Mouse (Mus musculus) left cerebral cortex, postnatal 14 days (tissue): ENCODE measurements around the gene Dgcr8. TPM values are rescaled to one million over a fixed set of nuclear protein-coding genes. Genes with fewer than 3 reads are reported as not detected.
A peak's percentile ranks its signal among the peaks of the same experiment; 100 is the strongest.
"Not testable (repeated sequence)": the region's sequence is repeated elsewhere in the genome, so short reads cannot be mapped to it uniquely, and the experiment has no call there.

Source experiments
- DNase-seq, 2 experiments: peaks; one replicate each; pipeline ENCODE4 v3.0.0; 2021 to 2022; ENCODE audit warnings: low spot score in 2 of 2, mixed read lengths in 1 of 2
- intact Hi-C: fragments of 180-260 bp; cut with DNase I; formaldehyde crosslinking; loops from one replicate; pipeline ENCODE4 v1.15.1; 2025
- long read RNA-seq, 2 experiments: library from polyadenylated mRNA; stranded (forward); transcript quantifications; one replicate each; pipeline ENCODE4 v2.0.0; 2021
- total RNA-seq, 2 experiments: library from RNA; stranded (reverse); gene quantifications; 2 replicates each; pipeline ENCODE4 v1.2.3; 2021

Gene Dgcr8
- 10 to 100 TPM; 38.2 to 44.9 TPM for total RNA-seq
- long read RNA-seq, experiment 1, full-length matches to known transcripts: 14 of 29 reads
- long read RNA-seq, experiment 1, partial matches to known transcripts: 9 of 29 reads
- long read RNA-seq, experiment 1, other reads (novel, unspliced or antisense): 6 of 29 reads
- long read RNA-seq, experiment 2, full-length matches to known transcripts: 15 of 25 reads
- long read RNA-seq, experiment 2, partial matches to known transcripts: 8 of 25 reads
- long read RNA-seq, experiment 2, other reads (novel, unspliced or antisense): 2 of 25 reads

DNA sequence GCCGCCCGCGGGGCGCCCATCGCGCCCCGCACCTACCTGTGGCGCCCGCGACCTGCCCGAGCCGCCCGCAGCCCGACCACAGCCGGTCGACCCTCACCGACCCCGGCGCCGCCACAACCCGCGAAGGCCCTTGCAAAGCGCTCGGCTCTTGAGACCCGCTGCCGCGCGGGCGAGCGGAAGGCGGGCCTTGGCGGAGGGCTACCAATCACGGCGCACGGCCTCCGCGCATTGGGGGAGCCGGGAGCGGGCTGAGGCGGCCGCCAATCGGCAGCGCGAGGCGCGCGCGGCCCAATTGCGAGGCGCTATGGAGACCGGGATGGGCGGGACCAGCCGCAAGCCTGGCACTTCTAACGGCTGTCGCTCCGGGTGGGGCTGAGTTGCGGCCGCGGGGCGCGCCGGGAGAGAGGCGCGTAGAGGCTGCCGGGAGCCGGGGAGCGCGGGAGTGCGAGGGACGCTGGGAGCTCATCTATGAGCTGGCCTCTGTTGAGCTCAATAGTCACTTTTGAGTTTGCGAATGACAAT, at the start of gene Dgcr8:
Gene Dgcr8, minus strand, starts transcription at position 180 of the 522 bp plus-strand sequence.
- intact Hi-C loops: loop anchor here (5.0 kb wide), 1 partner anchor 37 kb away; no protein-coding TSS in a partner anchor
- DNase-seq: peak; percentile 98 to 99

DNA sequence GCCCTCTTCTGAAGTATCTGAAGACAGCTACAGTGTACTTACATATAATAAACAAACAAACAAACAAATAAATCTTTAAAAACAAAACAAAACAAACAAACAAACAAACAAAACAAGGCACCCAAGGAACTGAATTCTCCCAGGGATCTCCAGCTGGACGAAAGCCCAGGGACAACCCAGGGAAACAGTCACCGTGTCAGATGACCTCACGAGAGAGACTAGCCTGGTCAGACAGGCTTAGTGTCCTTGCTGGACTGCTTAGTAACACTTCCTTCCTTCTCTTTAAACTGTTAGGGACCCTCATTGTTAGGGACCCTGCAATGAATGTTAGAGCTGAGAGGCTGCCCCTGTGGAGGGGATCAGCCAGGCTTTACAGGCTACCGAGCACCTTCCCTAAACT, 48.2 kb upstream of the Dgcr8 start:
- DNase-seq: no peak
- intact Hi-C loops: no loop called here

DNA sequence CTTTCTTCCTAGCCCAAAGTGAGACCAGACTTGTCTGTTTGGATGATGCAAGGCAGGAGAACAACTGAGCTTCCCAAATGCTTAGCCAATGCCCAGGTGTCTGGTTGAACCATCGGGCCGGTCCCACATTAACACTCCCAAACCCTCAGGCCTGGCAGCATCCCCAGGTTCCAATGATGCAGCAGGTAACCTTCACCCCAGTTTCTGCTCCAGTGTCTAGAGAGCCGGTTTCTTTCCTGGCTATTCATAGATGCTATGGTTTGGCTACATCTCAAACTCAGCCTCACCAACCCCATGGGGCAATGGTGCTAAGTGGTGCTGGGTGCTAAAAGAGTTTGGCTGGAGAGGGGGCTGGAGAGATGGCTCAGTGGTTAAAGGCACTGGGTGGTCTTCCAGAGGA, 46.9 kb upstream of the Dgcr8 start:
- DNase-seq: no peak
- intact Hi-C loops: no loop called here

DNA sequence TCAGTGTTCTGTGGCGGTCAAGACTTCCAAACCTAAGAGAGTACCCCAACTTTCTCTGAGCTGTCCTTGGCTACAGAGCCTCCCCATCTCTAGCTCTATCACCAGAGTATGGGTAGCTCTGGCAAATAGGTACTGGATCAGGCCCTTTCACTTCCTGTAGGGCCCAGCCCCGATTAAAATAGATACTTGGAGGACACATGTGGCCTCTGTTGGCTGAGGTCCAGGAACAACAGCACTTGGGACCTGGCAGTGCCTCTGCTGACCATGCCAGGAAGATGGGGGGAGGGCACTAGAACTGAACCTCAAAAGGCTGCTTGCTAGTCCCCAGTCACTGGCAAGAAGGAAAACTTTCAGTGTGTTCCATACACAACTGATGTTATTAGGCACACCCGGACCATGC, 44.9 kb upstream of the Dgcr8 start:
- DNase-seq: no peak
- intact Hi-C loops: no loop called here

DNA sequence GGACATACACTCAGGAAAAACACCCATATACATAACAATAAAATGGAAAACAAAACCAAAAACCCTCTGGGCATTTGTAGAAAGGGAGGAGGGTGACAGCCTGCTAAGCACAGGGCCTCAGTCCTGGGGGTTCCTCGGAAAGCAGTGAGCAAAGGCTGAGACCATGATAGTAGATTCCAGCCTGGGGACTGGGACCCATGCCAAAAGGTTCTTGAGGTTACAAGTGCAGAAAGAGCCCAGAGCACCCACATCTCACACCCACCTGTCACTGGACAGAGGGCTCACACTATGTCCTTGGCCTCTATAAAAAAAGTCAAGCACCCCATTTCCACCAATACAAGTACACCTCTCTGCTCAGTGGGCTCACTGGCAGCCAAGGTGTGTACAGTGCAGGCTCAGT, 39.5 kb upstream of the Dgcr8 start:
- intact Hi-C loops: no loop called here
- DNase-seq: no peak

DNA sequence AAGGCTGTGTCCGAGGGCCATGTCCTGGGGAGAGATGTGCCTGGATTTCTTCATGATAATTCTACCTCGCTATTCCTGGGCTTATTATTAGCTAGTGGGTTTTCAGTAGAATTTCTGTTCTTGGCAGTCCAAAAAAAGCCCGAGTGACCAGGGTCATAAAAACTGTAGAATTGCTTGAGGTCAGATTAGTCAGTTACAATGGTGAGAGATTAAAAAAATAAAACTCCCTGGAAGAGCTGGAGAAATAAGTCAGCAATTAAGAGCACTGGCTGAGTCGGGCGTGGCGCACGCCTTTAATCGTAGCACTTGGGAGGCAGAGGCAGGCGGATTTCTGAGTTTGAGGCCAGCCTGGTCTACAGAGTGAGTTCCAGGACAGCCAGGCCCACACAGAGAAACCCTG, 38.9 kb upstream of the Dgcr8 start:
- intact Hi-C loops: no loop called here
- DNase-seq: no peak

DNA sequence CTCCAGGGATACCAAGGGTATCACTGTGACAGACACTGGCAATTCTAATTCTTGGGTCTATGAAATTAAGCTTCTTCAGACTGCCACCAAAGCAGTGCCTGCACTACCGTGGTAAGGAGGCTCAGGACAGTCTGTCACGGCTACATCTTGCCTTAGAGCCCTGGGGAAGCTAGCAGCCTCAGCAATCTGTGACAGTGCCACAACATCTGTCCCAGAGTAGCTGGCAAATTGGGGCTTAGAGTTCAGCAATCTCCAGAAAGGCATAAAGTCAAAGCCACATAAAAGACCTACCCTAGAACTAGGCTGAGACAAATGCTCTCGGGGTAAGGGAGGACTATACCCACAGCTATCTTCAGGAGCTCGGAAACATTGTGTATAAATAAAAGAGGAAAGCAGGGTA, 36.7 kb upstream of the Dgcr8 start:
- intact Hi-C loops: no loop called here
- DNase-seq: no peak

DNA sequence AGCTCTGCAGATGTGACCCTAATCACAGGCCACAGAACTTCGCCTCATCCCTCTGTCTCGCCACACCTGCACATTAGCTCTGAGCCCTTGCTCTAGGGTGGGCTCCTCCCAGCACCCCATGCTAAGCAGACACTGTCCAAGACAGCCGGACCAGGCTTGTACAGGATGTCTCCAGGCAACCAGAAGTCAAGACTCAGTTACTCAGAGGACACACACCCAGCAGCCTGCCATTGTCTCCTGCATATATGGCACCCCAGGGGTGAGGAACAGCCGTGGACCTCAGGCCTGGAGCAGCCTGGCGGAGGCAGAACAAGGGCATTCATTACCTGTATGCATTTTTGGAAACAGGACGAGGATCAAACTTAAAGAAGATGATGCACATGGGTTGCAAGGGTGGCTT, 35.0 kb upstream of the Dgcr8 start:
- no peak for DNase-seq
- intact Hi-C loops: no loop called here

DNA sequence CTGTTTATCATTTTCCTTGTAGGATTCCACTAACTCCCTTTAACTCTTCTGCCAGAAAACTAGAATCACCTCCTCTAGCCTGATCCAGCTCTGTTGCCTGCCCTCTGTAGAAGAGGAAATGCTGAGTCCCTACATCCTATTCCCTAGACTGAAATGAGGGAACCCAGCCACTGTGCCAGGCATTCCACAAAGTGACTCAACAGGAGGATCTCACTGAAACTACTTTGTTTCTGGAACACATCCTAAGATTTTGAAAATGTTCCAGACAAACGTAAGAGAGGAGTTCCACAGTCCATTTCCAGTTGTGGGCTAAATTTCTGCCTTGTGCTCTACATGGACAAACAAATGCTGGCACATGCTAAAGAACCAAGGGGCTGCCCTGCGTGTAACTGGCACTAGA, 34.4 kb upstream of the Dgcr8 start:
- intact Hi-C loops: no loop called here
- no peak for DNase-seq

DNA sequence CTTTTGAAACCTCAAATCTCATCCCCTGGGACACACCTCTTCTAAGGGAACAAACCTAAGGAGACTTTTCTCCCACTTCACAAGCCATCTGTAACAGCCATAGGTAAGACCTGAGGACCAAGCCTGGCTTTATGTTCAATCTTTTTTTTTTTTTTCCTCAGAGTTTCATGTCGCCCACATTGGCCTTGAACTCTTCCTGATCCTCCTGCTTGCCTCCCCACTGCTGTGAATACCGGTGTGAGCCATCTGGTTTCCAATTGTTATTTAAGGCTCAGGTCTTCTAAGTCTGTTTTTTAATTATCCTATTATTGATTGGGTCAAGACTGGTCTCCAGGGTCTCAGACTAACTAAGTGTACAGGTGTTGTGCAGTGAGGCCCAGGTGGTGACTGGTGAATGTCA, 32.4 kb upstream of the Dgcr8 start:
- intact Hi-C loops: no loop called here
- DNase-seq: no peak

DNA sequence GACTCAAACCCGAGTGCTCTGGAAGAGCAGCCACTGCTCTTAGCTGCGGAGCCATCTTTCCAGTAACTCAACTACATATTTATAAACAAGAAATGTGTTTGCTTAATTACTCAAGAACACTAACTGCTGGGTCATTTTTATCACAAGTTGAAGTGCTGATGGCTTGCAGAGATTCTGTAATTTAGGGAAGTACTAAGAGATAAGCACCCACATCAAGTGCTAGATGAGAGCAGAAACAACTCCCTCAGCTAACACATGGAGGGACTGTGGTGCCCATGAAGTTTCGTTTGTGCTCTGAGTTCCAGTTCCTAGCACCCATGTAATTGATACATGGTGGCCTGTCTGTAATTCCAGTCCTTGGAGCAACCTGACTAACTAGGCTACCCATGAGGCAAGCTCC, 29.9 kb upstream of the Dgcr8 start:
- DNase-seq: no peak
- intact Hi-C loops: no loop called here

DNA sequence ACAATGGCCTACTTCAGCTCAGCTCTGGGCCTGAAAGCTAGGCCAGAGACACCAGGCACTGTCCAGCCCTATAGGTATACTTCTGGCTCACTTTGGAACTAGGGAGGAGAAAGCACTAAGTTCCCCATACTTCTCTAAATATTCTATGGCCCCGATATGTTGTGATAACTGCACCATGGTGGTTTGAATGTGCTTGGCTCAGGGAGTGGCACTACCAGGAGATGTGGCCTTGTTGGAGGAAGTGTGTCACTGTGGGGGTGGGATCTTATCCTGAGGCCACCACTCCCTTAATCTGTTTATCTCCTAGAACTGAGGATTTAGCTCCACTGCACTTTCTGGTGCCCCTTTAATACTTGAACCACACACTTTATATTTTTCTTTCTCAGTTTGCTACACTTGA, 19.1 kb upstream of the Dgcr8 start:
- intact Hi-C loops: no loop called here
- no peak for DNase-seq

DNA sequence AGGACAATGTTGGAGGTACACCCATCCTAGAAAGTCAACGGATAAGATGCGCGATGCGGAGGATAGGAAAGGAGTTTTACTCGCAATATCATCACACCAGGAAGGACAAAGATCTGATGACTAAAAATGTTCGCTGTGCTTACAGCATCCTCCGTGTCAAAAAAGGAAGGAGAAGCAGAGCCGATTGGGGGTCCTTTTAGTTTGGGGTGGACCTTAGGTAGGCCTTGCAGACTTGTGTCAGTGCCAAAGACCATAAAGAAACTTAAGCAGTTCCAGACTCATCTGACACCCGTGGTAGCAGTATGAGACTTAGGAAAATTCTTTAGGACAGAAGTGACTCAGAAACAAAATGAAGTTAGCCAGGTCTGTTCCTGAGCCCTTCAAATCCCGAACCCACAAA, 568 bp upstream of the Dgcr8 start:
- intact Hi-C loops: loop anchor here (5.0 kb wide), 1 partner anchor 37 kb away; no protein-coding TSS in a partner anchor
- DNase-seq: not testable (repeated sequence)

DNA sequence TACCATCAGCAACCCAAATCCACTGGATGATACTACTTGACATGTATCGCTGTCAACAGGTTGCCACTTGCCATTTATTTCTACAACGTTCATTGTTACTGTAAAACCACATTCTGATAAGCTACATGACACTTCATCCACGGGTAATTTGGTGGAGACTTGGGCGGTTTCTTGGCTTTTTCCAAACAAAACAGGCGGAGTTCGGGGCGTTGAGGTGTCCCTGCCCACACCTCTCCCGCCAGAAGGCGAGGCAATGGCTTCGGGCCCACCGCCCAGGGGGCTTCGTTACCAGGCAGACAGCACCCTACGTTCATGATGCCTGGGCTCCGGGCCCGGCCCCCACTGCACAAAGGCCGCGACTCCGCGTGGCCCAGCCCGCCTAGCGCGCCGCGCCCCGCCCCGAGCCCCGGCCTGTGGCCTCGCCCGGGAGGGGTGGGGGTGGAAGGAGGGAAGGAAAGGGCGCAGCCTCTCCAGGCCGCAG, 425 bp downstream of the Dgcr8 start:
- DNase-seq: peak in 1 of 2 experiments; percentile 31
- intact Hi-C loops: loop anchor here (5.0 kb wide), 1 partner anchor 36 kb away; no protein-coding TSS in a partner anchor

DNA sequence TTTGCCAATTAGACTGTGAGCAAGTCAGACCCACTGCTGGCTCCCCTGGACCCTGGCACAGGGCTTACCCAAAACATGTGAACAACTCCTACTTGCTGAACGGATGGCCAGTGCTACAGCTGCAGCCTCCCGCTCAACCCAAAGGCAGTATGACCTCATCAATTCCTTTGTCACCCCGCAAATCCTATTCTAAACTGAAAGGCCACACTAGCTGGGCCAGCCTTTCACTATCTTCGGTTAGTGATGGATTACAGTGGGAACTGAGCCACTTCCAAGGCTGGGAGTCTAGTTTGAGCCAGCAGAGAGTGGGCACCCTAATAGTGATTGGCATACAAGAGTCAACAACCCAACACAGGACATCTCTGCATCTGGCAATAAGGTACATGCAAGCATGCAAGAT, 880 bp downstream of the Dgcr8 start:
- no peak for DNase-seq
- intact Hi-C loops: loop anchor here (5.0 kb wide), 1 partner anchor 36 kb away; no protein-coding TSS in a partner anchor

DNA sequence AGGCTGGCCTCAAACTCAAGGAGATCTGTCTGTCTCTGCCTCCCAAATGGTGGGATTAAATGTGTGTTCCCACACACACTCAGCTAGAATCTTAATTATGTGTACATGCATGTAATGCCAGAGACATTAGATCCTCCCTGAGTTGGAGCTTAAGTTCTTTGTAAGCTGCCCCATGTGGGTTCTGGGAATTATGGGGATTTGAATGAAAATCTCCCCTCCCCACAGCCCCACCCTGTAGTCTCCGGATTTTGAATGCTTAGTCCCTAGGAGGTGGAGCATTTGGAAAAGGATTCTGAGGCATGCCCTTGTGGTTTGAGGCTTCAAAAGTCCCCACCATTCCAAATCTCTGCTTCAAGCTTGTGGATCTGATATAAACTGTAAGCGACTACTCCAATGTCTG, 13.9 kb downstream of the Dgcr8 start:
- no peak for DNase-seq
- intact Hi-C loops: no loop called here

DNA sequence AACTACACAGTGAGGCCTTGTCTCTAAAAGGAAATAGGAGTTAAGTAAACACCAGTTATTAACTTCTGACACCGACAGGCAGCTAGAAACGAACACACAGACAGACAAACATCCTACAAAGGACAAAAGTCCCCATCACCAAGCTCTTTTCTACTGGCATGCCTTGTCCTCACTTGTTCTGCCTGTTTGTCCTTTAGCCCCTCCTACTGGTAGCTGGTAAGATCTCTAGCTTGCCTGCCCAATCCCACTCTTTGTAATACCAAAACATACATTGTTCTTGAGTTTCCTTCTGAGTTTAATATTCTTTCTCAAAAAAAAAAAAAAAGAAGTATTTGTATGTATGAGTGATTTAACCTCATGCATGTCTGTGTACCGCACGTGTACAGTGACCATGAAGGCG, 20.9 kb downstream of the Dgcr8 start:
- intact Hi-C loops: no loop called here

DNA sequence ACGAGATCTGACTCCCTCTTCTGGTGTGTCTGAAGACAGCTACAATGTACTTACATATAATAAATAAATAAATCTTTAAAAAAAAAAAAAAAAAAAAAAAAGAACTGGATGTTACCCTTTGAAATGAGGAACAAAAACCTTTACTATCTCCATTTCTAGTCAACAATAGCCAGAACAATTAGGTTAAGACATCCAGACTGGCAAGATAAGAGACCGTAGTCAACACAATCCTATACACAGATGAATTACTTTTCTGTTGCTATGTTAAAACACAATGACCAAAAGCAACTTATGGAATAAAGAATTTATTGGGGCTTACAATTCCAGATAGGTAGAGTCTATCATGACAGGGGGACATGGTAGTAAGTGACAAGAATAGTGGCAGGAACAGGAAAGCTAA, 24.0 kb downstream of the Dgcr8 start:
- DNase-seq: no peak
- intact Hi-C loops: no loop called here

More for the DNA sequence above, 20.9 kb downstream of the Dgcr8 start:
- DNase-seq: no peak

DNA sequence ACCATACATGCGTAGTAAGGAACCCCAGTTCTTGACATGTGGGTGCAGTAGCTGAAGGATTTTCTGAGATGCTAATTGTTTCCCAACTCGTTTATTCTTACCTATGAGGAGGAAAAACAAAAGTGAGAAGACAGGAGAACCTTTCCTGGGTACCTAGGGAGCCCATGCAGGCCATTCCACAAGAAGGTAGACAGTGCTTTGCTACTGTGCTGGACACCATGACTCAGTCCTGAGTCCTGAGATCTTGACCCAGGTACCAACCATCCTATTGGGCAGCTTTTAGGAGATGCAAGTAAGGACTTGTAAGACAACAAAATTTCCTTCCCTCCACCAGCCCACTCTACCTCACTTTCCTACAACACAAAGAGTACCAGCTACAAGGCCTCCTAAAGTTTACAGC, 30.8 kb downstream of the Dgcr8 start, which contains the start of gene Gm49776:
Gene Gm49776, minus strand, starts transcription at position 101 of the 400 bp plus-strand sequence.
- DNase-seq: no peak
- intact Hi-C loops: no loop called here

DNA sequence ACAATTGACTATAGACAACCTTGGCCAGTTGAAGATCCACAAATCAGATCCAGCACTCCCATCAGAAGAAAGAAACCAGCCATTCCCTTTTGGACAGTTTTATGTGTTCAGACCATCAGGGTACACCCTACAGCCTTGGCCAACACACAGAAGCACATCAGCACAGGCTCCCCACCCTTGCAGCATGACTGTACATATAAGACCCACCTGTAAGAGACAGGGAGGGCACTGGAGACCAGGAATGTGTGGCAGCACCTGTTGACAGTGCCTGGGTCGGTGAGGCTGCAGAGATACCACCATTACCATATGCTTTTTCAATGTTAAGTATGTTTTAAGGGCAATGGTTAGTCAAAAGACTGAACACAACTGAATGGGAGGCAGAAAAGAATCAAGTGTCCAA, 35.2 kb downstream of the Dgcr8 start:
- intact Hi-C loops: loop anchor here (5.0 kb wide), 1 partner anchor 33 kb away; the partner anchor contains the start of gene Dgcr8
- no peak for DNase-seq

DNA sequence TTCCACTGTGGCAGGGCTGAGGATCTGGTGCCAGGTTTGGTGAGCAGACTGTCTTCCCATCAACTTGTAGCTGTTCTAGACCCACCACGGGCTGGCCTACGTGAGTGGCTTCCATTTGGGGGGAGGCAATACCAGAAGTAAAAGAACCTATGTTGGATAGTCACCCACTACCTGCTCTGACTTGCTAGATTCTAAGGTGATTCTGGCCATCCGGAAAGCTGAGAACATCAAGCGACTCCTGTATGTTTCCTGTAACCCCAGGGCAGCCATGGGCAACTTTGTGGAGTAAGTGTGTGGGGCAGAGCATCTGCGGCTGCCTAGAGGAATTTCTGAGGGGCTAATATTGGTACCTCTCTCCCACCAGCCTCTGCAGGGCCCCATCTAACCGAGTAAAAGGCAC, 36.3 kb downstream of the Dgcr8 start:
- no peak for DNase-seq
- intact Hi-C loops: loop anchor here (5.0 kb wide), 1 partner anchor 35 kb away; the partner anchor contains the start of gene Dgcr8
